9 mouse cellular contexts compared by ENCODE assay signal in the genomic region with DNA sequence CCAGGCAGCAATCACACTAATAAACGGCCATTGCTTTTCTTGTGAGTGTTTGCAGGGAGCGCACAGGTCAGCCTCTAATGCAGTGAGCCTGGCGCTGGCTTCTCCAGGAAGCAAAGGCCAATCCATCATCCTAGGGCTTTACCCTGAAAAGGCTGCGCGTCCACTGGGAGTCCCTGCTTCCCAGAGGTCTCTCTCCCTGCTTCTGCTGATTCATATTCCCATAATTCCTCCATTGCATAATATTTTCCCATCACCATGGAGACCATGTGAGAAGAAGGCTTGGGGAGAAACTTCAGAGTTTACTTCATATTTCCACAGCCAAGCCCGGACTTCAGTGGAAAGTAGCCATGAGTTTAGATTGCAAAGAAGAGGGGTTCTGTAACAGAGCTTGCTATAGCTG. TPM values are rescaled to one million over a fixed set of nuclear protein-coding genes. Genes with fewer than 3 reads are reported as not detected.
DNase-seq lines count a peak whose midpoint lies in the region; ATAC-seq lines count a peak whose summit lies in the region.
"Had no signal": no experiment of that assay in that cellular context is flagged by ENCODE, and none has a peak within 500 bp of the region (broad histone marks: within the 10 kb centered on the region; RNA-seq: fewer than 3 reads in every experiment).

No protein-coding gene starts in this region.

- H3K27ac ChIP-seq in heart, embryonic 11.5 days (ENCODE audit: low read depth, low read length): no peak overlapping the region
- peak overlapping the region; percentile 29; the same call in 1 of the 2 replicates for H3K27ac ChIP-seq in limb, embryonic 12.5 days
- H3K27ac ChIP-seq: embryonic facial prominence, embryonic 15.5 days had no signal

- WGBS in heart, embryonic 11.5 days (ENCODE audit: insufficient replicate concordance): 61% methylated on average over 6 of the region's 6 CpGs
- 54% methylated on average over 6 of the region's 6 CpGs for WGBS in limb, embryonic 12.5 days

- no peaks in the 10 kb centered on the region for H3K9me3 ChIP-seq in heart, embryonic 11.5 days (replicated peaks; ENCODE audit: control insufficient read depth, low read length)
- H3K9me3 ChIP-seq in limb, embryonic 12.5 days: no peaks in the 10 kb centered on the region
- H3K9me3 ChIP-seq: embryonic facial prominence, embryonic 15.5 days had no signal

- no peak overlapping the region for H3K4me3 ChIP-seq in heart, embryonic 11.5 days (ENCODE audit: low read depth, low read length)
- no peak overlapping the region for H3K4me3 ChIP-seq in limb, embryonic 12.5 days (replicated peaks)
- H3K4me3 ChIP-seq: embryonic facial prominence, embryonic 15.5 days had no signal

- H3K36me3 ChIP-seq in heart, embryonic 11.5 days (ENCODE audit: control insufficient read depth, insufficient read depth, low read length): no peaks in the 10 kb centered on the region
- H3K36me3 ChIP-seq in limb, embryonic 12.5 days: no peaks in the 10 kb centered on the region
- H3K36me3 ChIP-seq: embryonic facial prominence, embryonic 15.5 days had no signal

- no peaks in the 10 kb centered on the region for H3K27me3 ChIP-seq in heart, embryonic 11.5 days (ENCODE audit: control insufficient read depth, insufficient read depth, low read length)
- H3K27me3 ChIP-seq in limb, embryonic 12.5 days: no peaks in the 10 kb centered on the region
- H3K27me3 ChIP-seq: embryonic facial prominence, embryonic 15.5 days had no signal

- no peak overlapping the region for H3K9ac ChIP-seq in heart, embryonic 11.5 days (ENCODE audit: low read depth, low read length)
- H3K9ac ChIP-seq in limb, embryonic 12.5 days (replicated peaks): no peak overlapping the region
- H3K9ac ChIP-seq: embryonic facial prominence, embryonic 15.5 days had no signal

- no peak for ATAC-seq in heart, embryonic 11.5 days (replicated peaks; ENCODE audit: insufficient number of reproducible peaks, low FRiP score, low TSS enrichment)
- no peak for ATAC-seq in limb, embryonic 12.5 days (ENCODE audit: insufficient number of reproducible peaks, insufficient read depth, low FRiP score, low TSS enrichment, low read depth)

- H3K4me1 ChIP-seq in heart, embryonic 11.5 days (ENCODE audit: control insufficient read depth, insufficient read depth, low read length): peaks cover 2% of the 10 kb centered on the region; the same call in 1 of the 2 replicates
- H3K4me1 ChIP-seq in limb, embryonic 12.5 days (replicated peaks): peaks cover 30% of the 10 kb centered on the region

- no peak overlapping the region for H3K4me2 ChIP-seq in heart, embryonic 11.5 days
- no peak overlapping the region for H3K4me2 ChIP-seq in limb, embryonic 12.5 days
- H3K4me2 ChIP-seq: embryonic facial prominence, embryonic 15.5 days had no signal

- peak; percentile 96 for DNase-seq in heart, adult 11 months
- DNase-seq in adrenal gland, adult 8-10 months: peak; percentile 62
- peak; percentile 38 to 46 for DNase-seq in heart, postnatal 36 days
- no peak for DNase-seq in cerebellum, adult 11-12 months
- DNase-seq in layer of hippocampus, adult 9-11 months: no peak
- DNase-seq in right cerebral cortex, postnatal 10 days (ENCODE audit: low spot score in 2 of 2): no peak

- intact Hi-C loops in heart, postnatal 36 days (cut with DNase I): no loop called here

RNA-seq across cellular contexts. Expression of a gene that starts 33.2 kb away (rescaled TPM):
- polyA plus RNA-seq in heart, embryonic 11.5 days (2014; fragmentation: Nextera tagmentation; extraction: Ambion mirVana): 48.3 and 48.7 TPM in 2 replicates
- total RNA-seq in adrenal gland, adult 8-10 months (2022): 10 to 100 TPM; 15.2 to 31.0 (median 22.8) TPM
- 10 to 100 TPM; 74.3 to 87.1 TPM for total RNA-seq in heart, postnatal 36 days (2021)
- 41.4 and 43.8 TPM in 2 replicates for polyA plus RNA-seq in limb, embryonic 12.5 days (2016; fragmentation: Nextera tagmentation; extraction: Ambion mirVana)

Comparison
In these comparisons a context has a peak if more than half of its experiments do, and no peak if none do; other contexts are left out.
1. DNase-seq: peak in heart, adult 11 months (single experiment), adrenal gland, adult 8-10 months (single experiment) and heart, postnatal 36 days (2 of 2); none in cerebellum, adult 11-12 months (single experiment), layer of hippocampus, adult 9-11 months (single experiment) and right cerebral cortex, postnatal 10 days (0 of 2).